Mouse (Mus musculus): Measurements from ENCODE around the gene 2300009A05Rik.

DNA sequence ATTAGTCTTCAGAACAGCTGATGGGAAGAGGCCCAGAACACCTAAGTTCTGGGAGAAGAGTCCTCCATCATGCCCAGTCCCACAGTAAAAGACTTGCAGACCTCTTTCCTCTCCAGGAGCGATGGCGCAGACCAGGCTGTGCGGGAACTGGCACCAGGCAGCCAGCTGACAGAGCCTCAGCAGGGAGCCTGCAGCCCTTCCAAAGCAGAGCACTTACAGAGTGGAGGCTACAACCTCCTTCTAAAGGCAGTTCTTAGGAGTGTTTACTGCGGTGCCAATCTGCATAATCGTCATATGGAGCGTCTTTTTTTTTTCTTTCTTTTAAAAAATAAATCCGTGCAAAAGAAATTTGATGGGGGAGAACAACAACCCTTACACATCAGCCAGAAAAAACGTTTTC is 26.5 kb downstream of the 2300009A05Rik start:
- no peak for TF ChIP-seq CTCF (IDR thresholded peaks at IDR 0.05; ENCODE audit: insufficient read depth, low read length)
- no peak for TF ChIP-seq POLR2A (IDR thresholded peaks at IDR 0.05; ENCODE audit: borderline replicate concordance, extremely low read depth, low read depth, low read length)
